Mouse (Mus musculus) G1E (cell line): ENCODE results near the gene Ssr2.

Source experiments
- CTCF ChIP-seq: IDR thresholded peaks from 2 replicates; pipeline ENCODE4 v1.5.1; 2012; ENCODE audit warnings: low read depth, low read length, inconsistent platforms, mixed read lengths
- GATA1 ChIP-seq: IDR thresholded peaks from 2 replicates; pipeline ENCODE4 v1.6.1; 2012; ENCODE audit warnings: borderline replicate concordance, low read length, inconsistent platforms, mixed read lengths

GRCm38 (mm10) chr3:88540085-88540484 is 35.6 kb upstream of the Ssr2 start:
- TF ChIP-seq GATA1, result no peak
- TF ChIP-seq CTCF, result no peak
